Mouse (Mus musculus) splenic B cell, adult 2 months (primary cell): ENCODE measurements around the gene Cald1.

Experiments
- DNase-seq: peaks from one replicate; pipeline ENCODE4 v3.0.0-alpha.2; 2011; ENCODE audit warnings: low read depth, low spot score
- H3K27me3 ChIP-seq: 2 replicates; pipeline ENCODE4 v1.6.1; 2012; ENCODE audit warnings: mild to moderate bottlenecking, low read length, moderate library complexity, mixed read lengths; ENCODE audit not compliant: control insufficient read depth, poor library complexity, insufficient read depth, severe bottlenecking
- H3K36me3 ChIP-seq: 2 replicates; pipeline ENCODE4 v1.6.1; 2012; ENCODE audit warnings: mild to moderate bottlenecking, low read length, moderate library complexity, mixed read lengths; ENCODE audit not compliant: control insufficient read depth, poor library complexity, insufficient read depth, severe bottlenecking

Gene Cald1

GRCm38 (mm10) chr6:34598121-34599065 lies at the start of gene Cald1:
Gene Cald1 (plus strand): TSS chr6:34598500.
- no peaks in the 10 kb centered on the region for H3K36me3 ChIP-seq
- H3K27me3 ChIP-seq = no peaks in the 10 kb centered on the region
- DNase-seq = no peak

- Histone ChIP-seq H3K27me3 (no peaks in the 10 kb centered on the region), H3K36me3 (no peaks in the 10 kb centered on the region)
- DNase-seq = peak; percentile 64
These were observed 49.3 kb upstream of the Cald1 start for GRCm38 (mm10) chr6:34549017-34549416.

- Histone ChIP-seq H3K36me3 (no peaks in the 10 kb centered on the region), H3K27me3 (no peaks in the 10 kb centered on the region)
- DNase-seq = no peak
These were observed 45.7 kb upstream of the Cald1 start for GRCm38 (mm10) chr6:34552489-34553157.

GRCm38 (mm10) chr6:34554291-34554997 lies 43.9 kb upstream of the Cald1 start:
- Histone ChIP-seq H3K36me3 (no peaks in the 10 kb centered on the region), H3K27me3 (no peaks in the 10 kb centered on the region)
- no peak for DNase-seq

GRCm38 (mm10) chr6:34559521-34559920 lies 38.8 kb upstream of the Cald1 start:
- no peaks in the 10 kb centered on the region for H3K36me3 ChIP-seq
- no peak for DNase-seq
- no peaks in the 10 kb centered on the region for H3K27me3 ChIP-seq

GRCm38 (mm10) chr6:34565176-34565880 lies 33.0 kb upstream of the Cald1 start:
- DNase-seq = no peak
- no peaks in the 10 kb centered on the region for H3K27me3 ChIP-seq
- H3K36me3 ChIP-seq = no peaks in the 10 kb centered on the region

GRCm38 (mm10) chr6:34567298-34567697 lies 31.0 kb upstream of the Cald1 start:
- Histone ChIP-seq H3K27me3 (no peaks in the 10 kb centered on the region), H3K36me3 (no peaks in the 10 kb centered on the region)
- DNase-seq = no peak

GRCm38 (mm10) chr6:34579504-34580068 lies 18.7 kb upstream of the Cald1 start:
- Histone ChIP-seq H3K36me3 (no peaks in the 10 kb centered on the region), H3K27me3 (no peaks in the 10 kb centered on the region)
- no peak for DNase-seq

- DNase-seq = no peak
- H3K27me3 ChIP-seq = no peaks in the 10 kb centered on the region
- no peaks in the 10 kb centered on the region for H3K36me3 ChIP-seq
These were observed 14.9 kb upstream of the Cald1 start for GRCm38 (mm10) chr6:34583365-34583764.

- no peaks in the 10 kb centered on the region for H3K27me3 ChIP-seq
- DNase-seq = no peak
- H3K36me3 ChIP-seq = no peaks in the 10 kb centered on the region
These were observed 10.2 kb upstream of the Cald1 start for GRCm38 (mm10) chr6:34588066-34588465.

GRCm38 (mm10) chr6:34590716-34591115 lies 7.6 kb upstream of the Cald1 start:
- Histone ChIP-seq H3K27me3 (no peaks in the 10 kb centered on the region), H3K36me3 (no peaks in the 10 kb centered on the region)
- no peak for DNase-seq

- DNase-seq = no peak
- Histone ChIP-seq H3K36me3 (no peaks in the 10 kb centered on the region), H3K27me3 (no peaks in the 10 kb centered on the region)
These were observed 4.9 kb upstream of the Cald1 start for GRCm38 (mm10) chr6:34593353-34593752.

- DNase-seq = no peak
- Histone ChIP-seq H3K27me3 (no peaks in the 10 kb centered on the region), H3K36me3 (no peaks in the 10 kb centered on the region)
These were observed 984 bp upstream of the Cald1 start for GRCm38 (mm10) chr6:34597316-34597715.

- no peaks in the 10 kb centered on the region for H3K36me3 ChIP-seq
- DNase-seq = no peak
- H3K27me3 ChIP-seq = no peaks in the 10 kb centered on the region
These were observed 871 bp downstream of the Cald1 start for GRCm38 (mm10) chr6:34599171-34599570.
